Mouse (Mus musculus) kidney, adult 2 months (tissue): ENCODE data around the gene Hsd17b7.

Experiments
- CTCF ChIP-seq: fragments of 200-500 bp; conservative IDR thresholded peaks from 2 replicates; pipeline ENCODE4 v1.5.1; 2011; ENCODE audit warnings: low read depth, mild to moderate bottlenecking, control low read depth, low read length, moderate library complexity, mixed read lengths; ENCODE audit not compliant: insufficient read depth, insufficient read length
- POLR2A ChIP-seq: fragments of 200-500 bp; IDR thresholded peaks from one replicate; pipeline ENCODE4 v1.6.1; 2011; ENCODE audit warnings: low read depth, low read length, control low read depth

- TF ChIP-seq POLR2A, result no peak
- TF ChIP-seq CTCF, result no peak
Observed at GRCm38 (mm10) chr1:169909163-169909562, 59.9 kb downstream of the Hsd17b7 start.
